Mouse (Mus musculus) stomach, embryonic 16.5 days (tissue): ENCODE data around the gene Naa20. TPM values are rescaled to one million over a fixed set of nuclear protein-coding genes. Genes with fewer than 3 reads are reported as not detected.

Experiments
- ATAC-seq: fragments of 200-750 bp; cut with Nextera tagmentation; 2 replicates; pipeline ENCODE4 v1.8.0; 2017; ENCODE audit warnings: moderate number of reproducible peaks, moderate TSS enrichment; ENCODE audit not compliant: insufficient read depth, low FRiP score
- H3K27ac ChIP-seq: fragments of 300-500 bp; sonication (generic); 2 replicates; pipeline ENCODE4 v1.5.1; 2014; ENCODE audit warnings: low read length
- H3K27me3 ChIP-seq: fragments of 300-500 bp; sonication (generic); 2 replicates; pipeline ENCODE4 v1.6.1; 2014; ENCODE audit warnings: low read length, control low read depth, mixed read lengths; ENCODE audit not compliant: control insufficient read depth, insufficient read depth
- H3K36me3 ChIP-seq: fragments of 300-500 bp; sonication (generic); 2 replicates; pipeline ENCODE4 v1.6.1; 2014; ENCODE audit warnings: low read length; ENCODE audit not compliant: control insufficient read depth, insufficient read depth
- H3K4me1 ChIP-seq: fragments of 300-500 bp; sonication (generic); 2 replicates; pipeline ENCODE4 v1.6.1; 2014; ENCODE audit warnings: low read length, control low read depth, mixed read lengths; ENCODE audit not compliant: control insufficient read depth, insufficient read depth
- H3K4me2 ChIP-seq: fragments of 300-500 bp; sonication (generic); 2 replicates; pipeline ENCODE4 v1.6.1; 2014; ENCODE audit warnings: low read depth, low read length, mixed read lengths
- H3K4me3 ChIP-seq: fragments of 300-500 bp; sonication (generic); replicated peaks from 2 replicates; pipeline ENCODE4 v1.5.1; 2014; ENCODE audit warnings: mild to moderate bottlenecking, low read length
- H3K9ac ChIP-seq: fragments of 300-500 bp; sonication (generic); 2 replicates; pipeline ENCODE4 v1.6.1; 2014; ENCODE audit warnings: low read length
- H3K9me3 ChIP-seq: fragments of 300-500 bp; sonication (generic); replicated peaks from 2 replicates; pipeline ENCODE4 v1.6.1; 2016; ENCODE audit warnings: low read length, control low read depth; ENCODE audit not compliant: control insufficient read depth
- WGBS: fragments of 180-500 bp; shearing (Covaris S2); extraction: QIAGEN DNeasy Blood & Tissue Kit; methylation state at CpG from one replicate; pipeline ENCODE4 v1.1.7; 2014; 5-methylcytosine and 5-hydroxymethylcytosine counted together
- polyA plus RNA-seq: library from polyadenylated mRNA; unstranded; fragments of >200 nt; fragmentation: Nextera tagmentation; extraction: Ambion mirVana; gene quantifications from 2 replicates; pipeline ENCODE4 v1.2.1, GENCODE M21; 2015

Naa20 gene
- polyA plus RNA-seq, 1 experiment from 2014 or later = 144 TPM

DNA sequence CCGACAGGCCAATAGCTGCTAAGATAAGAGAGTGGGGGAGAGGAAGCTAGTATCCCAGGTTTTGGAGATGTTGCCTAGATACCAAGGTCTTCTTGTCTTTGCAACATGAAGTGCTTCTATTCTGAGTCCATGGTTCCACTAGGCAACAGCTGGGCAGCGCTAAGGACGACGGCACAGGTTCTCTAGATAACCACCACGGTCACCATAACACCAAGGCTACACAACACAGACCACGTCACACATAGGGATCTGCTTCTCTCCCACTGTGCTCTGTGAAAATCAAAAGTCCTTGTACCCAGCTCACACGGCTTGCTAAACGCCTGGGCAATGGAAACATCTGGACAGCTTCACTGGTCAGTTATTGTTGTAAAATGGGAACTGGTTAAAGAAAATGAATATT is 35.1 kb downstream of the Naa20 start:
- H3K27me3 ChIP-seq = no peaks in the 10 kb centered on the region
- H3K9me3 ChIP-seq = no peaks in the 10 kb centered on the region
- H3K4me3 ChIP-seq = no peak overlapping the region
- H3K4me1 ChIP-seq = peaks cover 8% of the 10 kb centered on the region
- no peak overlapping the region for H3K4me2 ChIP-seq
- 83% methylated on average over 8 of the region's 8 CpGs for WGBS
- no peak overlapping the region for H3K27ac ChIP-seq
- no peak for ATAC-seq
- no peaks in the 10 kb centered on the region for H3K36me3 ChIP-seq
- H3K9ac ChIP-seq = no peak overlapping the region

DNA sequence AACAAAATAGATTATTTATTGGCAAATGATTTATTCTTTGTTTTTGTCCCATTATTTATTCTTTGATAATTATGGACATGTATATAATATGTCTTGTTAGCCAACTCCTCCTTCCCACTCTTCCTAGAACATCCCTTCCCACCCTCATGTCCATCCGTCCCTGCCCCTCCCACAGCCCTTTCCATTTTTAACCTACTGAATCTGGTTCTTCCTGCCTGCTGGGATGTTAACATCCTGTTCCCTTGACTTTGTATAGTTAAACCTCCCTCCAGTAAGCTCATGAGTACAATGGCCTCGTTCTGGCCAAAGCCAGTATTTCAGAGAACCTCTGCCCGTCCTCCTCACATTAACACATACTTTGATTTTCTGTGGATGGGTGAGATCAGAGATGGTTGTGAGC is 39.5 kb downstream of the Naa20 start:
- no peaks in the 10 kb centered on the region for H3K27me3 ChIP-seq
- H3K9ac ChIP-seq = no peak overlapping the region
- no peak for ATAC-seq
- H3K9me3 ChIP-seq = no peaks in the 10 kb centered on the region
- no peaks in the 10 kb centered on the region for H3K4me1 ChIP-seq
- H3K4me2 ChIP-seq = no peak overlapping the region
- 59% methylated on average over 3 of the region's 3 CpGs for WGBS
- no peak overlapping the region for H3K4me3 ChIP-seq
- no peaks in the 10 kb centered on the region for H3K36me3 ChIP-seq
- no peak overlapping the region for H3K27ac ChIP-seq

DNA sequence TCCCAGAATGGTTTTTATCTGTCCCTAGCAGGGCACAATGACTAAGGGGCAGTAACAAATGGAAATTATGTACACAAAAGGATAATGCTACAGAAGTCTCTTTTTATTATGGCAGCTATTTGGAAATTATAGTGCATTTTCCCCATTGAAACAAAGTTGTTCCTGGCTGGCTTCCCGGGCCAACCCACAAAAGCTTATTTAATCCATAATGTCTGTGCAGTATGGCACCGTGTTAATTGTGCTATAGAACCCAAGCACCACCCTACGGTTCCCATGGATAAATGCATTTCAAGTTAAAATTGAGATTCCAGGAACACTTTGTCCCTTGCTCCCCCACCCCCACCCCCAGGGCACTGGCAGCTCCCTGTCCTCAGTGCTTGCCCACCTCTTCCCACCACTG is 42.4 kb downstream of the Naa20 start:
- H3K36me3 ChIP-seq = no peaks in the 10 kb centered on the region
- no peaks in the 10 kb centered on the region for H3K27me3 ChIP-seq
- WGBS = 78% methylated on average over 3 of the region's 3 CpGs
- no peak overlapping the region for H3K27ac ChIP-seq
- no peaks in the 10 kb centered on the region for H3K9me3 ChIP-seq
- no peaks in the 10 kb centered on the region for H3K4me1 ChIP-seq
- no peak overlapping the region for H3K4me3 ChIP-seq
- no peak overlapping the region for H3K4me2 ChIP-seq
- H3K9ac ChIP-seq = no peak overlapping the region
- no peak for ATAC-seq

- H3K36me3 ChIP-seq = no peaks in the 10 kb centered on the region
Observed at GRCm38 (mm10) chr2:145948402-145948954, 46.6 kb downstream of the Naa20 start.

GRCm38 (mm10) chr2:145949475-145950068 is 47.7 kb downstream of the Naa20 start:
- no peak overlapping the region for H3K4me3 ChIP-seq
- H3K9me3 ChIP-seq = no peaks in the 10 kb centered on the region
- H3K36me3 ChIP-seq = no peaks in the 10 kb centered on the region
- H3K4me1 ChIP-seq = no peaks in the 10 kb centered on the region
- no peak overlapping the region for H3K27ac ChIP-seq
- H3K9ac ChIP-seq = no peak overlapping the region
- H3K27me3 ChIP-seq = no peaks in the 10 kb centered on the region
- no peak overlapping the region for H3K4me2 ChIP-seq
- no peak for ATAC-seq
- 44% methylated on average over 11 of the region's 11 CpGs for WGBS

More at GRCm38 (mm10) chr2:145948402-145948954, 46.6 kb downstream of the Naa20 start:
- Histone ChIP-seq H3K4me1 (no peaks in the 10 kb centered on the region), H3K9ac (no peak overlapping the region), H3K4me3 (no peak overlapping the region), H3K27ac (no peak overlapping the region), H3K9me3 (no peaks in the 10 kb centered on the region), H3K27me3 (no peaks in the 10 kb centered on the region), H3K4me2 (no peak overlapping the region)
- 62% methylated on average over 7 of the region's 7 CpGs for WGBS
- ATAC-seq = no peak

GRCm38 (mm10) chr2:145950239-145950638 is 48.3 kb downstream of the Naa20 start:
- no peaks in the 10 kb centered on the region for H3K36me3 ChIP-seq

GRCm38 (mm10) chr2:145952726-145953125 is 50.8 kb downstream of the Naa20 start:
- H3K27ac ChIP-seq = no peak overlapping the region
- ATAC-seq = no peak
- 62% methylated on average over 5 of the region's 5 CpGs for WGBS

More at GRCm38 (mm10) chr2:145950239-145950638, 48.3 kb downstream of the Naa20 start:
- H3K4me3 ChIP-seq = no peak overlapping the region
- WGBS = 26% methylated on average over 10 of the region's 10 CpGs
- no peak overlapping the region for H3K4me2 ChIP-seq
- H3K27me3 ChIP-seq = no peaks in the 10 kb centered on the region
- ATAC-seq = no peak
- H3K27ac ChIP-seq = no peak overlapping the region
- no peaks in the 10 kb centered on the region for H3K4me1 ChIP-seq
- no peak overlapping the region for H3K9ac ChIP-seq
- H3K9me3 ChIP-seq = no peaks in the 10 kb centered on the region

GRCm38 (mm10) chr2:145955844-145956243 is 53.9 kb downstream of the Naa20 start:
- H3K4me2 ChIP-seq = no peak overlapping the region
- H3K9ac ChIP-seq = no peak overlapping the region
- no peak overlapping the region for H3K27ac ChIP-seq
- H3K27me3 ChIP-seq = no peaks in the 10 kb centered on the region
- no peaks in the 10 kb centered on the region for H3K4me1 ChIP-seq
- H3K4me3 ChIP-seq = no peak overlapping the region
- no peak for ATAC-seq
- H3K9me3 ChIP-seq = no peaks in the 10 kb centered on the region
- no peaks in the 10 kb centered on the region for H3K36me3 ChIP-seq
- WGBS = 77% methylated on average over 10 of the region's 10 CpGs

More at GRCm38 (mm10) chr2:145952726-145953125, 50.8 kb downstream of the Naa20 start:
- Histone ChIP-seq H3K9me3 (no peaks in the 10 kb centered on the region), H3K27me3 (no peaks in the 10 kb centered on the region), H3K4me1 (no peaks in the 10 kb centered on the region), H3K4me2 (no peak overlapping the region), H3K4me3 (no peak overlapping the region), H3K9ac (no peak overlapping the region), H3K36me3 (no peaks in the 10 kb centered on the region)

- Histone ChIP-seq H3K4me2 (no peak overlapping the region), H3K36me3 (no peaks in the 10 kb centered on the region), H3K9me3 (no peaks in the 10 kb centered on the region), H3K4me3 (no peak overlapping the region), H3K27me3 (no peaks in the 10 kb centered on the region), H3K27ac (no peak overlapping the region), H3K9ac (no peak overlapping the region), H3K4me1 (no peaks in the 10 kb centered on the region)
- no peak for ATAC-seq
- WGBS = 74% methylated on average over 5 of the region's 5 CpGs
Observed at GRCm38 (mm10) chr2:145956318-145956717, 54.4 kb downstream of the Naa20 start.
